Mouse (Mus musculus): ENCODE measurements at regions not wholly inside any gene's neighbourhood (a gene's known extent, or its start where the extent isn't known, plus 50 kb on each side); places are given as distances from the start of the nearest gene placed in this dataset.

DNA sequence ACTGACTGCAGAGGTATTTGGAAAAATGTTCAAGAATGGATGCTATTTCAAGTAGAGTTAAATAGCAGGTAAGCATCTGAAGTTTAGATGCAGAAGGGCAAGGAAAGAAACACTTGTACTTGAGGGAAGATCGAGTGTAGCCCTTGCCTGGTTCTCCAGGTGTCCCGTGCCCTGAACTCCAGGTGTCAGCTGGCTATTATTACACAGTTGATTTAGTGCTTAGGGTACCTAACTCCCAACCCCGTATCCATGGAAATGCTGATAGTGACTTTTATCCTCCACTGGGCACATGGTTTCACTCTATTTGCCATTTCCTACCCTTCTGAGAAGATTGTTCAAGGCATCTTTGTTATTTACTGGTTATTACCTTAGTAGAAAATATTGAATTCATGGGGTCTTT is 86.6 kb upstream of the Gnpda2 start:
- intact Hi-C loops (cut with DNase I): no loop called here

DNA sequence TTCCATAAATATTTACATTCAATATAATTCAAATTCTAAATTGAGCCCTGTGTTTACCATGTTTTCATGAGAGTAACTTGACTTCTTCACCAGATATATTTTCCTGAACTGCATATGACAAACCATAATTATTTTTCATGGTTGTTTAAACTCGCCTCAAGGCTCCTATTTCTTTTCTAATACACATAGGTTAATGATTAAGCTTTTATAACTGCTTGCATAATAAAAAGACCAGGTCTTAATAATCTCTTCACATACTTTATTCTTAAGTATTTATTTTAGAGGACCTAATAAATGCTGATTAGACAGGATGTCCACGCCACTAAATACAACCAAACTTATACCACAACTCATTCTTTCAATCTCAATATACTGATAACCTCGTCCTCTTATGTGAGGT is 86.1 kb upstream of the Gnpda2 start:
- intact Hi-C loops (cut with DNase I): no loop called here

GRCm38 (mm10) chr5:69665555-69665954 is 73.4 kb upstream of the Gnpda2 start:
- intact Hi-C loops (cut with DNase I): no loop called here

GRCm38 (mm10) chr5:69663961-69664360 is 71.8 kb upstream of the Gnpda2 start:
- intact Hi-C loops (cut with DNase I): no loop called here
